Mouse (Mus musculus): ENCODE measurements around the gene Slc22a14. TPM values are rescaled to one million over a fixed set of nuclear protein-coding genes. Genes with fewer than 3 reads are reported as not detected.
"Not testable (repeated sequence)": the region's sequence is repeated elsewhere in the genome, so short reads cannot be mapped to it uniquely, and the experiment has no call there.

The Slc22a14 gene
- polyA plus RNA-seq, 1 experiment, result not detected

DNA sequence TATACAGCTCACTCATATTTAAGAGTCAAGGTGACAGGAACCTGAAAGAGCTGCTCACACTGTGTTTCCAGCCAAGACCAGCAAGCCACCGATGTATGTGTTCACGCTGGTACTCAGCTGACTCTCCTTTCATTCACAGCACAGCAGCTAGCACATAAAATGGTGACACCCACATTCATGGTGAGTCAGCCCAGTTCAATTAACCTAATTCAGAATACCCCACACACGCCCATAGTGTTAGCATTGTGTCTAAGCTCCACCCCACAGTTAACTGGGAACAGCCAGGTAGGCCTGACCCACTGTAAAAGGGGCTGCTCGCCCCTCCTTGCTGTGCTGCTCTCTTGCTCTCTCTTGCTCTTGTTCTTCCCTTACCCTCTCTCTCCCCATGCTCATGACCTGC is 93.9 kb downstream of the Slc22a14 start:
- Histone ChIP-seq H3K36me3 (ENCODE audit: control insufficient read depth, insufficient read depth, low read length, poor library complexity, severe bottlenecking) (peaks cover 24% of the 10 kb centered on the region), H3K9me3 (replicated peaks; ENCODE audit: control insufficient read depth, insufficient read depth, low read length, poor library complexity, severe bottlenecking) (no peaks in the 10 kb centered on the region), H3K9ac (ENCODE audit: low read depth, poor library complexity, severe bottlenecking) (no peak overlapping the region), H3K27me3 (ENCODE audit: control insufficient read depth, insufficient read depth, low read length, poor library complexity, severe bottlenecking) (no peaks in the 10 kb centered on the region), H3K27ac (ENCODE audit: insufficient read depth, low read length) (peak overlapping the region; percentile 64), H3K4me3 (ENCODE audit: low read depth, low read length) (no peak overlapping the region), H3K4me1 (ENCODE audit: control insufficient read depth, insufficient read depth, low read length) (peaks cover 2% of the 10 kb centered on the region)
- no peak for TF ChIP-seq POLR2A (IDR thresholded peaks at IDR 0.05; ENCODE audit: insufficient read depth, low read length)
- no peak for TF ChIP-seq CTCF (IDR thresholded peaks at IDR 0.05; ENCODE audit: low read depth, low read length)
- TF ChIP-seq EP300 (IDR thresholded peaks at IDR 0.05; ENCODE audit: insufficient read depth, low read depth, low read length), result no peak

GRCm38 (mm10) chr9:119268588-119269145 is 96.7 kb downstream of the Slc22a14 start:
- no peaks in the 10 kb centered on the region for H3K9me3 ChIP-seq (replicated peaks; ENCODE audit: control insufficient read depth, insufficient read depth, low read length, poor library complexity, severe bottlenecking)
- H3K36me3 ChIP-seq (ENCODE audit: control insufficient read depth, insufficient read depth, low read length, poor library complexity, severe bottlenecking), result peaks cover 42% of the 10 kb centered on the region
- no peak overlapping the region for H3K27ac ChIP-seq (ENCODE audit: insufficient read depth, low read length)
- peaks cover 2% of the 10 kb centered on the region for H3K4me1 ChIP-seq (ENCODE audit: control insufficient read depth, insufficient read depth, low read length)
- no peaks in the 10 kb centered on the region for H3K27me3 ChIP-seq (ENCODE audit: control insufficient read depth, insufficient read depth, low read length, poor library complexity, severe bottlenecking)
- TF ChIP-seq EP300 (IDR thresholded peaks at IDR 0.05; ENCODE audit: insufficient read depth, low read depth, low read length), result no peak
- no peak overlapping the region for H3K4me3 ChIP-seq (ENCODE audit: low read depth, low read length)
- H3K9ac ChIP-seq (ENCODE audit: low read depth, poor library complexity, severe bottlenecking), result no peak overlapping the region

- H3K9me3 ChIP-seq (replicated peaks; ENCODE audit: control insufficient read depth, insufficient read depth, low read length, poor library complexity, severe bottlenecking), result no peaks in the 10 kb centered on the region
- H3K4me3 ChIP-seq (ENCODE audit: low read depth, low read length), result no peak overlapping the region
- TF ChIP-seq POLR2A (IDR thresholded peaks at IDR 0.05; ENCODE audit: insufficient read depth, low read length), result no peak
- no peak for TF ChIP-seq EP300 (IDR thresholded peaks at IDR 0.05; ENCODE audit: insufficient read depth, low read depth, low read length)
- no peak for TF ChIP-seq CTCF (IDR thresholded peaks at IDR 0.05; ENCODE audit: low read depth, low read length)
- peaks cover 41% of the 10 kb centered on the region for H3K36me3 ChIP-seq (ENCODE audit: control insufficient read depth, insufficient read depth, low read length, poor library complexity, severe bottlenecking)
- no peak overlapping the region for H3K9ac ChIP-seq (ENCODE audit: low read depth, poor library complexity, severe bottlenecking)
- H3K4me1 ChIP-seq (ENCODE audit: control insufficient read depth, insufficient read depth, low read length), result peaks cover 2% of the 10 kb centered on the region
- H3K27ac ChIP-seq (ENCODE audit: insufficient read depth, low read length), result no peak overlapping the region
- H3K27me3 ChIP-seq (ENCODE audit: control insufficient read depth, insufficient read depth, low read length, poor library complexity, severe bottlenecking), result no peaks in the 10 kb centered on the region
Observed at GRCm38 (mm10) chr9:119268120-119268519, 97.2 kb downstream of the Slc22a14 start.

GRCm38 (mm10) chr9:119266121-119266395 is 99.3 kb downstream of the Slc22a14 start:
- not testable (repeated sequence) for H3K9me3 ChIP-seq (replicated peaks; ENCODE audit: control insufficient read depth, insufficient read depth, low read length, poor library complexity, severe bottlenecking); H3K4me1 ChIP-seq (ENCODE audit: control insufficient read depth, insufficient read depth, low read length); H3K4me3 ChIP-seq (ENCODE audit: low read depth, low read length); H3K27ac ChIP-seq (ENCODE audit: insufficient read depth, low read length); H3K27me3 ChIP-seq (ENCODE audit: control insufficient read depth, insufficient read depth, low read length, poor library complexity, severe bottlenecking); H3K9ac ChIP-seq (ENCODE audit: low read depth, poor library complexity, severe bottlenecking)
- peaks cover 45% of the 10 kb centered on the region for H3K36me3 ChIP-seq (ENCODE audit: control insufficient read depth, insufficient read depth, low read length, poor library complexity, severe bottlenecking)

GRCm38 (mm10) chr9:119265373-119266120 is 99.8 kb downstream of the Slc22a14 start:
- H3K4me3 ChIP-seq (ENCODE audit: low read depth, low read length); H3K27ac ChIP-seq (ENCODE audit: insufficient read depth, low read length); H3K9me3 ChIP-seq (replicated peaks; ENCODE audit: control insufficient read depth, insufficient read depth, low read length, poor library complexity, severe bottlenecking); H3K4me1 ChIP-seq (ENCODE audit: control insufficient read depth, insufficient read depth, low read length); H3K27me3 ChIP-seq (ENCODE audit: control insufficient read depth, insufficient read depth, low read length, poor library complexity, severe bottlenecking); H3K9ac ChIP-seq (ENCODE audit: low read depth, poor library complexity, severe bottlenecking): not testable (repeated sequence)
- H3K36me3 ChIP-seq (ENCODE audit: control insufficient read depth, insufficient read depth, low read length, poor library complexity, severe bottlenecking), result peaks cover 45% of the 10 kb centered on the region

GRCm38 (mm10) chr9:119263067-119263466 is 102.3 kb downstream of the Slc22a14 start:
- no peak overlapping the region for H3K27ac ChIP-seq (ENCODE audit: insufficient read depth, low read length)
- no peak overlapping the region for H3K9ac ChIP-seq (ENCODE audit: low read depth, poor library complexity, severe bottlenecking)
- H3K4me1 ChIP-seq (ENCODE audit: control insufficient read depth, insufficient read depth, low read length), result no peaks in the 10 kb centered on the region
- no peaks in the 10 kb centered on the region for H3K27me3 ChIP-seq (ENCODE audit: control insufficient read depth, insufficient read depth, low read length, poor library complexity, severe bottlenecking)
- TF ChIP-seq POLR2A (IDR thresholded peaks at IDR 0.05; ENCODE audit: insufficient read depth, low read length) (no peak), CTCF (IDR thresholded peaks at IDR 0.05; ENCODE audit: low read depth, low read length) (no peak), EP300 (IDR thresholded peaks at IDR 0.05; ENCODE audit: insufficient read depth, low read depth, low read length) (no peak)
- H3K9me3 ChIP-seq (replicated peaks; ENCODE audit: control insufficient read depth, insufficient read depth, low read length, poor library complexity, severe bottlenecking), result no peaks in the 10 kb centered on the region
- H3K36me3 ChIP-seq (ENCODE audit: control insufficient read depth, insufficient read depth, low read length, poor library complexity, severe bottlenecking), result peaks cover 52% of the 10 kb centered on the region
- no peak overlapping the region for H3K4me3 ChIP-seq (ENCODE audit: low read depth, low read length)
